Mouse (Mus musculus) ES-E14 (cell line): ENCODE data around the gene Lpin2.

Source experiments
- CHD2 ChIP-seq: IDR thresholded peaks from 2 replicates; pipeline ENCODE4 v1.6.1; 2014; ENCODE audit warnings: mild to moderate bottlenecking, low read depth, low read length, inconsistent platforms
- HCFC1 ChIP-seq: IDR thresholded peaks from 2 replicates; pipeline ENCODE4 v1.6.1; 2012; ENCODE audit warnings: low read length, inconsistent platforms, borderline replicate concordance; ENCODE audit not compliant: insufficient read depth
- ZNF384 ChIP-seq: IDR thresholded peaks from 2 replicates; pipeline ENCODE4 v1.6.1; 2012; ENCODE audit warnings: low read depth, low read length, inconsistent platforms

- TF ChIP-seq HCFC1 (no peak), CHD2 (no peak), ZNF384 (no peak)
These were observed 72.4 kb downstream of the Lpin2 start for GRCm38 (mm10) chr17:71254736-71255135.
